Mouse (Mus musculus): Measurements from ENCODE around the gene Rps6ka1. TPM values are rescaled to one million over a fixed set of nuclear protein-coding genes. Genes with fewer than 3 reads are reported as not detected.
"Not testable (repeated sequence)": the region's sequence is repeated elsewhere in the genome, so short reads cannot be mapped to it uniquely, and the experiment has no call there.

The Rps6ka1 gene
- 22.2 and 25.2 TPM in 2 replicates for polyA plus RNA-seq (2014; fragmentation: Nextera tagmentation; extraction: Ambion mirVana)

GRCm38 (mm10) chr4:133887672-133888453 lies at the start of gene Rps6ka1:
Rps6ka1 (minus strand) TSS chr4:133887797.
- under 1% methylated on average over 59 of the region's 61 CpGs for WGBS
- peak; percentile 99 for DNase-seq (ENCODE audit: low spot score, missing footprints)
- Histone ChIP-seq H3K27me3 (ENCODE audit: control insufficient read depth, insufficient read depth, low read length) (peaks cover 5% of the 10 kb centered on the region; the same call in 1 of the 2 replicates), H3K4me2 (peak within 1 kb of the TSS; percentile 98), H3K9ac (ENCODE audit: low read length) (peak within 1 kb of the TSS; percentile 85), H3K27ac (ENCODE audit: low read depth, low read length) (peak within 1 kb of the TSS; percentile 67), H3K36me3 (ENCODE audit: control insufficient read depth, insufficient read depth, low read length) (no peaks in the 10 kb centered on the region), H3K4me3 (ENCODE audit: low read depth, low read length) (peak within 1 kb of the TSS; percentile 70), H3K9me3 (ENCODE audit: control insufficient read depth, low read length) (no peaks in the 10 kb centered on the region), H3K4me1 (ENCODE audit: control insufficient read depth, insufficient read depth, low read length) (peaks cover 2% of the 10 kb centered on the region; the same call in 1 of the 2 replicates)
- ATAC-seq (ENCODE audit: low FRiP score): peak; percentile 93

DNA sequence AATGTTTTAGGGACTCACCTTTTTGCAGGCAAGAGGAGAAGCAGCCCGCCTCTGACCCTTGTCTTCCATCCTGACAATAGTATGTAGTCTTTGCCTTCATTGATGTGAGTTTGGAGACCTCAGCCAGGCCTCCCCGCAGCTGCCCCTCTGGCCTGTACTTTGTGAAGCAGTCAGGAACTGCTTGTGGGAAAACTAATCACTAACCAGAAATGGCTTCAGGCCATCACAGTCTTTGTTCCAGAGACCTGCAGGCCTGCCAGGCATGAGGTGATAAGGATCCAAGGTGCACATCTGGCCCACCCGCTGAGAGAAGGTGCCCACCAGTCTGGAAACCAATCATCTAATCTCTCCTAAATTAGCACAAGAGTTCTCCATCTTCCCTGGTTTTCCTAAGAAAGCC lies 44.2 kb upstream of the Rps6ka1 start:
- no peaks in the 10 kb centered on the region for H3K9me3 ChIP-seq (ENCODE audit: control insufficient read depth, low read length)
- no peak overlapping the region for H3K9ac ChIP-seq (ENCODE audit: low read length)
- no peaks in the 10 kb centered on the region for H3K4me1 ChIP-seq (ENCODE audit: control insufficient read depth, insufficient read depth, low read length)
- no peaks in the 10 kb centered on the region for H3K27me3 ChIP-seq (ENCODE audit: control insufficient read depth, insufficient read depth, low read length)
- WGBS: 90% methylated on average over 3 of the region's 3 CpGs
- ATAC-seq (ENCODE audit: low FRiP score) (no peak), DNase-seq (ENCODE audit: low spot score, missing footprints) (no peak)
- no peak overlapping the region for H3K27ac ChIP-seq (ENCODE audit: low read depth, low read length)
- no peak overlapping the region for H3K4me3 ChIP-seq (ENCODE audit: low read depth, low read length)
- H3K36me3 ChIP-seq (ENCODE audit: control insufficient read depth, insufficient read depth, low read length): no peaks in the 10 kb centered on the region
- no peak overlapping the region for H3K4me2 ChIP-seq

DNA sequence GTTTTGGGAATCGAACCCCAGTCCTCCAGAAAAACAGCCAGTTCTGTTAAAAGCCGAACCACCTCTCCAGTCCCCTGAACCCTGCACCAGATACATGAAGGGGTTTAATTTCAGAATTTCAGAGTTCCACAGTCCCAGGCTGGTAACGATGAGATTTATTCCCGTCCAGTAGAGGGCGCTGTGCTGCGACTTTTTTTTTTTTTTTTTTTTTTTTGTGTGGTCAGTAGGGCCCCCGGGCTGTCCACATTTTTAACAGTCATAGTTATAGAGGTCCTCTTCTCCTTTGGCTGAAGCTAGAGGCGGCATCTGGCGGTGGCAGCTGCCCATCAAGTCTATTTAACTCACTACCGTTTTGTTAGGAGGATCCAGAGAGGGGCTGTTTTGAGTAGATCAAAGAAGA lies 43.8 kb upstream of the Rps6ka1 start:
- H3K4me2 ChIP-seq: no peak overlapping the region
- H3K4me3 ChIP-seq (ENCODE audit: low read depth, low read length): no peak overlapping the region
- no peaks in the 10 kb centered on the region for H3K4me1 ChIP-seq (ENCODE audit: control insufficient read depth, insufficient read depth, low read length)
- no peak overlapping the region for H3K9ac ChIP-seq (ENCODE audit: low read length)
- 14% methylated on average over 10 of the region's 10 CpGs for WGBS
- no peak for DNase-seq (ENCODE audit: low spot score, missing footprints)
- H3K27me3 ChIP-seq (ENCODE audit: control insufficient read depth, insufficient read depth, low read length): no peaks in the 10 kb centered on the region
- no peaks in the 10 kb centered on the region for H3K9me3 ChIP-seq (ENCODE audit: control insufficient read depth, low read length)
- H3K36me3 ChIP-seq (ENCODE audit: control insufficient read depth, insufficient read depth, low read length): no peaks in the 10 kb centered on the region
- H3K27ac ChIP-seq (ENCODE audit: low read depth, low read length): no peak overlapping the region
- no peak for ATAC-seq (ENCODE audit: low FRiP score)

DNA sequence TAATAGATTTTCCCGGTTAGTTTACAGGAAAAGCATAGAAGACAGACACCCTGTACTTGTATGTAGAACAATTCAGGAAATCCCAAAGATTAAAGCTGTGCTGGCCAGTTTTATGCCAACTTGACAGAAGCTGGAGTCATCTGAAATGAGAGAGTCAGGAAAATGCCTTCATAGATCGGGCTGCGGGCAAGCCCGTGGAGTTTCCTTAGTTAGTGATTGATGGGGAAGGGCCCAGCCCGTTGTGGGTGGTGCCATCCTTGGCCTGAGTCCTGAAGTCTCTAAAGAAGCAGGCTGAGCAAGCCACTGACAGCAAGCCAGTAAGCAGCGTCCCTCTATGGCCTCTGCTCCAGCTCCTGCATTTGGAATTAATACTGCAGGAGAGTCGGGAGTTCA lies 41.7 kb upstream of the Rps6ka1 start:
- H3K36me3 ChIP-seq (ENCODE audit: control insufficient read depth, insufficient read depth, low read length): no peaks in the 10 kb centered on the region
- no peak overlapping the region for H3K27ac ChIP-seq (ENCODE audit: low read depth, low read length)
- WGBS: 67% methylated on average over 7 of the region's 7 CpGs
- no peak for ATAC-seq (ENCODE audit: low FRiP score)
- no peaks in the 10 kb centered on the region for H3K27me3 ChIP-seq (ENCODE audit: control insufficient read depth, insufficient read depth, low read length)
- DNase-seq (ENCODE audit: low spot score, missing footprints): no peak
- H3K4me1 ChIP-seq (ENCODE audit: control insufficient read depth, insufficient read depth, low read length): no peaks in the 10 kb centered on the region
- no peaks in the 10 kb centered on the region for H3K9me3 ChIP-seq (ENCODE audit: control insufficient read depth, low read length)
- no peak overlapping the region for H3K4me2 ChIP-seq
- no peak overlapping the region for H3K4me3 ChIP-seq (ENCODE audit: low read depth, low read length)
- no peak overlapping the region for H3K9ac ChIP-seq (ENCODE audit: low read length)

- Histone ChIP-seq H3K27ac (ENCODE audit: low read depth, low read length) (no peak overlapping the region), H3K9ac (ENCODE audit: low read length) (no peak overlapping the region), H3K4me1 (ENCODE audit: control insufficient read depth, insufficient read depth, low read length) (no peaks in the 10 kb centered on the region), H3K9me3 (ENCODE audit: control insufficient read depth, low read length) (no peaks in the 10 kb centered on the region), H3K4me2 (no peak overlapping the region), H3K27me3 (ENCODE audit: control insufficient read depth, insufficient read depth, low read length) (no peaks in the 10 kb centered on the region), H3K4me3 (ENCODE audit: low read depth, low read length) (no peak overlapping the region), H3K36me3 (ENCODE audit: control insufficient read depth, insufficient read depth, low read length) (no peaks in the 10 kb centered on the region)
- no peak for DNase-seq (ENCODE audit: low spot score, missing footprints)
- no peak for ATAC-seq (ENCODE audit: low FRiP score)
- 68% methylated on average over 15 of the region's 15 CpGs for WGBS
These were observed 41.1 kb upstream of the Rps6ka1 start for GRCm38 (mm10) chr4:133928576-133929277.

DNA sequence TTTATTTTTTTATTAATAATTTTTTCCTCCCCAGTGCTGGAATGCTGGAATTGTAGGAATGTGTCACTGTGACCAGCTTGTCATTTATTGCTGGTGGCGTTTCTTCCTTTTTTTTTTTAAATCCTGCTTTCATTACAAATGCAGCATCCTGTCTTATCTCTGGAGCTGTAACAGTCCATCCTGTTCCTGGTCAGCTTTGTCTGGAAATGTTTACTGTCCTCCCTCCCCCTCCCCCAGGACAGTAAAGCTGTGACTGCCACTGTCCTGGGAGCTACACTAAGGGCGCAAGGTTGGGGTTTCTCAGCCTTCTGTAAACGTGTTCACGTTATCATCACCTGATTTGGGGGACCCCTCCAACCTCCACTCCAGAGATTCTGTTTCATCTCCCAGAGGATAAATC lies 37.6 kb upstream of the Rps6ka1 start:
- Histone ChIP-seq H3K4me2 (no peak overlapping the region), H3K9ac (ENCODE audit: low read length) (no peak overlapping the region), H3K4me1 (ENCODE audit: control insufficient read depth, insufficient read depth, low read length) (no peaks in the 10 kb centered on the region), H3K9me3 (ENCODE audit: control insufficient read depth, low read length) (no peaks in the 10 kb centered on the region), H3K27ac (ENCODE audit: low read depth, low read length) (no peak overlapping the region), H3K4me3 (ENCODE audit: low read depth, low read length) (no peak overlapping the region), H3K27me3 (ENCODE audit: control insufficient read depth, insufficient read depth, low read length) (no peaks in the 10 kb centered on the region), H3K36me3 (ENCODE audit: control insufficient read depth, insufficient read depth, low read length) (no peaks in the 10 kb centered on the region)
- ATAC-seq (ENCODE audit: low FRiP score) (no peak), DNase-seq (ENCODE audit: low spot score, missing footprints) (no peak)
- WGBS: 75% methylated on average over 4 of the region's 4 CpGs

- no peak for DNase-seq (ENCODE audit: low spot score, missing footprints)
- ATAC-seq (ENCODE audit: low FRiP score): no peak
- no peaks in the 10 kb centered on the region for H3K4me1 ChIP-seq (ENCODE audit: control insufficient read depth, insufficient read depth, low read length)
- H3K36me3 ChIP-seq (ENCODE audit: control insufficient read depth, insufficient read depth, low read length): no peaks in the 10 kb centered on the region
- H3K27ac ChIP-seq (ENCODE audit: low read depth, low read length): no peak overlapping the region
- no peak overlapping the region for H3K9ac ChIP-seq (ENCODE audit: low read length)
- H3K27me3 ChIP-seq (ENCODE audit: control insufficient read depth, insufficient read depth, low read length): no peaks in the 10 kb centered on the region
- H3K4me2 ChIP-seq: no peak overlapping the region
- H3K9me3 ChIP-seq (ENCODE audit: control insufficient read depth, low read length): no peaks in the 10 kb centered on the region
- 89% methylated on average over 5 of the region's 5 CpGs for WGBS
- no peak overlapping the region for H3K4me3 ChIP-seq (ENCODE audit: low read depth, low read length)
These were observed 36.1 kb upstream of the Rps6ka1 start for GRCm38 (mm10) chr4:133923743-133924142.

GRCm38 (mm10) chr4:133918093-133918825 lies 30.7 kb upstream of the Rps6ka1 start:
- not testable (repeated sequence) for H3K27ac ChIP-seq (ENCODE audit: low read depth, low read length); H3K9me3 ChIP-seq (ENCODE audit: control insufficient read depth, low read length); H3K4me3 ChIP-seq (ENCODE audit: low read depth, low read length); DNase-seq (ENCODE audit: low spot score, missing footprints); H3K9ac ChIP-seq (ENCODE audit: low read length); H3K27me3 ChIP-seq (ENCODE audit: control insufficient read depth, insufficient read depth, low read length); ATAC-seq (ENCODE audit: low FRiP score); H3K4me2 ChIP-seq; H3K36me3 ChIP-seq (ENCODE audit: control insufficient read depth, insufficient read depth, low read length); H3K4me1 ChIP-seq (ENCODE audit: control insufficient read depth, insufficient read depth, low read length)
- 89% methylated on average over 13 of the region's 23 CpGs for WGBS

DNA sequence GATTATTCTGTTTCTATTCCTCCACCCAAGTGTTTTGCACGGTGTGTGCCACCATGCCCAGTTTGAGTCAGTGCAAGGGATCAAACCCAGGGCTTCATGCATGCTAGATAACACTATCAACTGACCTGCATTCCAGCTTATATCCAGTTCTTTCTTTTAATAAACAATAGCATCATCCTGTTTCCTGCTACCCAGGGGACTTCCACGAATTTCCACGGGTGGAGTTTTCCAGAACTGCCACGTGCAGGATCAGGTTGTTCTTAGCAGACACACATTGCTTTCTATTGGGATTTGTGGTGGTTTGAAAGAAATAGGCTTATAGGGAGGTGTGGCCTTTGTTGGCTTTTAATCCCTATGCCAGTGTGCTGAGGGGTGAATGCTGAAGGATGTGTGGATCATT lies 24.4 kb upstream of the Rps6ka1 start:
- H3K36me3 ChIP-seq (ENCODE audit: control insufficient read depth, insufficient read depth, low read length): no peaks in the 10 kb centered on the region
- 71% methylated on average over 4 of the region's 4 CpGs for WGBS
- H3K9me3 ChIP-seq (ENCODE audit: control insufficient read depth, low read length): no peaks in the 10 kb centered on the region
- H3K27me3 ChIP-seq (ENCODE audit: control insufficient read depth, insufficient read depth, low read length): no peaks in the 10 kb centered on the region
- H3K27ac ChIP-seq (ENCODE audit: low read depth, low read length): no peak overlapping the region
- no peak overlapping the region for H3K4me2 ChIP-seq
- no peak overlapping the region for H3K9ac ChIP-seq (ENCODE audit: low read length)
- DNase-seq (ENCODE audit: low spot score, missing footprints) (no peak), ATAC-seq (ENCODE audit: low FRiP score) (no peak)
- H3K4me1 ChIP-seq (ENCODE audit: control insufficient read depth, insufficient read depth, low read length): no peaks in the 10 kb centered on the region; the same call in 1 of the 2 replicates
- no peak overlapping the region for H3K4me3 ChIP-seq (ENCODE audit: low read depth, low read length)

Data from midbrain, embryonic 11.5 days (tissue).